Mouse (Mus musculus) midbrain, embryonic 16.5 days (tissue): ENCODE measurements around the gene Rab30. TPM values are rescaled to one million over a fixed set of nuclear protein-coding genes. Genes with fewer than 3 reads are reported as not detected.

Experiments
- ATAC-seq: fragments of 200-750 bp; cut with Nextera tagmentation; 2 replicates; pipeline ENCODE4 v1.8.0; 2017; ENCODE audit warnings: moderate TSS enrichment
- H3K27ac ChIP-seq: fragments of 300-500 bp; sonication (generic); 2 replicates; pipeline ENCODE4 v1.5.1; 2014; ENCODE audit warnings: mild to moderate bottlenecking, low read length, mixed read lengths
- H3K27me3 ChIP-seq: fragments of 300-500 bp; sonication (generic); 2 replicates; pipeline ENCODE4 v1.6.1; 2014; ENCODE audit warnings: low read depth, low read length, mixed read lengths; ENCODE audit not compliant: control insufficient read depth, insufficient read depth
- H3K36me3 ChIP-seq: fragments of 300-500 bp; sonication (generic); 2 replicates; pipeline ENCODE4 v1.6.1; 2014; ENCODE audit warnings: mild to moderate bottlenecking, low read length, moderate library complexity, mixed read lengths; ENCODE audit not compliant: control insufficient read depth, insufficient read depth
- H3K4me1 ChIP-seq: fragments of 300-500 bp; sonication (generic); 2 replicates; pipeline ENCODE4 v1.6.1; 2014; ENCODE audit warnings: mild to moderate bottlenecking, low read length, mixed read lengths; ENCODE audit not compliant: control insufficient read depth, insufficient read depth
- H3K4me2 ChIP-seq: fragments of 300-500 bp; sonication (generic); 2 replicates; pipeline ENCODE4 v1.6.1; 2014; ENCODE audit warnings: mild to moderate bottlenecking, low read length, mixed read lengths
- H3K4me3 ChIP-seq: fragments of 300-500 bp; sonication (generic); 2 replicates; pipeline ENCODE4 v1.5.1; 2014; ENCODE audit warnings: low read depth, mild to moderate bottlenecking, low read length, moderate library complexity, mixed read lengths
- H3K9ac ChIP-seq: fragments of 300-500 bp; sonication (generic); 2 replicates; pipeline ENCODE4 v1.6.1; 2014; ENCODE audit warnings: low read depth, low read length, mixed read lengths
- H3K9me3 ChIP-seq: fragments of 300-500 bp; sonication (generic); replicated peaks from 2 replicates; pipeline ENCODE4 v1.6.1; 2014; ENCODE audit warnings: mild to moderate bottlenecking, low read length, mixed read lengths; ENCODE audit not compliant: control insufficient read depth, poor library complexity, severe bottlenecking
- WGBS: fragments of 180-500 bp; shearing (Covaris S2); extraction: QIAGEN DNeasy Blood & Tissue Kit; methylation state at CpG from one replicate; pipeline ENCODE4 v1.1.7; 2014; 5-methylcytosine and 5-hydroxymethylcytosine counted together
- polyA plus RNA-seq: library from polyadenylated mRNA; unstranded; fragments of >200 nt; fragmentation: Nextera tagmentation; extraction: Ambion mirVana; gene quantifications from 2 replicates; pipeline ENCODE4 v1.2.1, GENCODE M21; 2015

The Rab30 gene
- polyA plus RNA-seq, 1 experiment from 2014 or later, result 19.9 TPM

DNA sequence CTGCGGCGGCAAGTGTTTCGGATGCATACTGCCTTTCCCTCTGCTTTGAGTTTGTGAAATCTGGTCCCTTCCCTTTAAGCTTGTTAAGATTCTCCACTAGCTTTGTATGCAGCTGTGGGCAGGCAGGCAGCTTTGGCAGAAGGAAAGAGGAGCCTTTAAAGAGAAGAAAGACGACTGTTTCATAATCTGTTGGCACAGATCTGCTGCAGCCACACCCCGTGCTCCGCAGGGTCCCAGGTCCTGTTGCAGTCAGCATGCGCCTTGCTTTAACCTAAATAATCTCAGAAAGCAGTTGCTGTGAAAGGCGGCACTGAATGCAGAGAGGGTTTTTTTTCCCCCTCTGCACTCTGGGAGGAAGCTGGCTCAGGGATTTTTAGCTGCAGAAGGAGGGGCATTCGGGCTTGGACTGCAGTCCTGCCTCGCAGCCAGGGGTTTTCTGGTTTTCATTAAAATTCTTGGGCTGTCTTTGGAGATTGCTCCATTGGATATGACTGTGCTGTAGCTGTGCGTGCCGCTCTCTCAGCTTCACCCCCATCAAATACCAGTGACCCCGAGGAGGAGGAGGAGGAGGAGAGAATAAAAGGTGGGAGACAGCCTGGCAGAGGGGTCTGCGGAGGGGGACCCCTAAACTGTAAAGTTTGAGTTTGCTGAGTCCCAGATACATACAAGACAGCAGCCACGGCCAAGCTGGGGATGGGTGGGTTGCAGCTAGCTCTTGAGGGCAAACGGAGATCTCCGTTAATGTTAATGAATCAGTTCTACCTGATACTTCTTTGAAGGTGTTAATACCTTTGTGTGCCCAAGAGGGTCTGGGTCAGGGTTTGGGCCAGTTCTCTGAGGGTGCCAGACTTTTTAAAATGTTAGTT, 35.9 kb downstream of the Rab30 start:
- H3K4me2 ChIP-seq, result peak overlapping the region; percentile 57
- H3K4me1 ChIP-seq, result peaks cover 27% of the 10 kb centered on the region
- no peaks in the 10 kb centered on the region for H3K36me3 ChIP-seq
- peak; percentile 78 for ATAC-seq
- 10% methylated on average over 17 of the region's 17 CpGs for WGBS
- peak overlapping the region; percentile 83 for H3K27ac ChIP-seq
- no peaks in the 10 kb centered on the region for H3K9me3 ChIP-seq
- no peaks in the 10 kb centered on the region for H3K27me3 ChIP-seq
- peak overlapping the region; percentile 55 for H3K9ac ChIP-seq
- peak overlapping the region; percentile 32 for H3K4me3 ChIP-seq

DNA sequence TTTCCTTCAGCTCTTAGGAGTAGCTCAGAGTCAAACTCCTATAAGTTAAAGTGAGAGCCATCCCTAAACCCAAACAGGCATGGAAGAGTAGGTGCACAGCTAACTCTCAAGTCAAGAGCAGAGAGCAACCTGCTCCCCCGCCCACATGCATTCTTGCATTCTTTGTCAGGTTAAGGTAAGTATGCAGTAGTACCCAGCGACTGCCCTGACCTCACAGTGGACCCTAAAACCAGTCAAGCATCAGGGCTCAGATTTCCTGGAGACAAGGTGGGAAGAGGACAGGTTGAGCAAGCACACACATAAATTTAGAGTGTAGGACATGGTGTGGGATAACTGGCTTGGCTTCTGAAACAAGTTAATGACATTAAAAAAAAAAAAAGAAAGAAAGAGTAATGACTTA, 37.7 kb downstream of the Rab30 start:
- Histone ChIP-seq H3K4me2 (no peak overlapping the region), H3K4me1 (peaks cover 27% of the 10 kb centered on the region), H3K27me3 (no peaks in the 10 kb centered on the region), H3K36me3 (no peaks in the 10 kb centered on the region), H3K27ac (no peak overlapping the region), H3K9ac (no peak overlapping the region), H3K4me3 (no peak overlapping the region), H3K9me3 (no peaks in the 10 kb centered on the region)
- no peak for ATAC-seq
- 77% methylated on average over 2 of the region's 2 CpGs for WGBS

DNA sequence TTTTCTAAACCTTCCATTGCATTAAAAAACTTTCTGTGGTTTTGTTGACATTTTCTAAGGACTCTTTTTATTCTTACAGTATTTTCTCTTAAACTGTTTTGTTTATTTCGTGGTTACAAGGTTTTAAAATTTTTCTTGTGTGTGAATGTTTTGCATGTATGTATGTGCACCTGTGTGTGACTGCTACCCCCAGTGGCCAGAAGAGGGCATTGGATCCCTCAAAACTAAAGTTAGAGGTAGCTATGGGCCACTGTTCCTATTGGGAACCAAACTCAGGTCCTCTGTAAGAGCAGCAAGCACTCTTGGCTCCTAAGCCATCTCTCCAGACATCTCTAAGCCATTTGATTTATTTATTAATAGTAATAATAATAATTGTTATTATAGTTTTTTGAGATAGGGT, 40.0 kb downstream of the Rab30 start:
- H3K27me3 ChIP-seq, result no peaks in the 10 kb centered on the region
- ATAC-seq, result no peak
- peaks cover 23% of the 10 kb centered on the region for H3K4me1 ChIP-seq
- H3K27ac ChIP-seq, result no peak overlapping the region
- H3K4me3 ChIP-seq, result no peak overlapping the region
- no peaks in the 10 kb centered on the region for H3K9me3 ChIP-seq
- 79% methylated on average over 1 of the region's 1 CpGs for WGBS
- no peak overlapping the region for H3K9ac ChIP-seq
- no peaks in the 10 kb centered on the region for H3K36me3 ChIP-seq
- no peak overlapping the region for H3K4me2 ChIP-seq

DNA sequence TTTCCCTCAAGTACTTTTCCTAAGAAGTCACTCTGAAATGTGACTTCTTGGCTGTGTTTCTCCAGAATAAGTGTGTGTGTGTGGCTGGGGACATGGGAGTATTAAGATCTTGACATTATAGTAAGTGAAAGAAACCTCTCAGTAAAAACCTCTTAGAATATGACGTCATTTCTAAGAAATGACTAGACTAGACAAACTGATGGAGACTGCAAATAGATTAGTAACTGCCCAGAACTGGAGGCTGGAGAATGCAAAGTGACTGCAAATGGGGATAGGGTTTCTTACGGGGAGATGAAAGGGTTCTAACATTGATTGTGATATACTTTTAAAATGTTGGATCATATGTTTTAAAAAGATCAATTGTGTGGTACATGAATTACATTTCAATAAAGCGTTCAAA, 40.5 kb downstream of the Rab30 start:
- H3K4me1 ChIP-seq, result peaks cover 17% of the 10 kb centered on the region
- ATAC-seq, result no peak
- H3K27me3 ChIP-seq, result no peaks in the 10 kb centered on the region
- no peak overlapping the region for H3K4me2 ChIP-seq
- H3K27ac ChIP-seq, result no peak overlapping the region
- no peak overlapping the region for H3K9ac ChIP-seq
- no peak overlapping the region for H3K4me3 ChIP-seq
- WGBS, result 90% methylated on average over 3 of the region's 3 CpGs
- no peaks in the 10 kb centered on the region for H3K36me3 ChIP-seq
- H3K9me3 ChIP-seq, result no peaks in the 10 kb centered on the region

DNA sequence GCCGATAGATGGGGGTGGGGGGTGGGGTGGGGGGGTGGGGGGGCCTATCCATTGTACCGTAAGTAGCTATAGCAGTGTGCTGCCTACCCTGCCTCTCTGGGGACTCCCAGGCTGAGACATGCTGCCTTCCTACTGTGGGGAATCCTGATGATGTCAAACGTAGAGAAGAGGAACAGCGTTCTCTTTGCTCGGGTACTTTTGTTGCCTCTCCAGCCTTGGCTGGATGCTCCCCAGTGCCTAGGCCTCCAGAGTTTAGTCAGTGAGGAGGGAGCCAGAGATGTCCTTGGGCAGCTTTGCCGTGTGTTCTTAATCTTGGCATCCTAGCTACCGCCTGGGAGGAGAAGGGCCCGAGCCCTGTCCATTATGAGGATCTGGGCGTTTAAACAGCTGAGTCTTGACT, 41.1 kb downstream of the Rab30 start:
- Histone ChIP-seq H3K4me2 (no peak overlapping the region), H3K9me3 (no peaks in the 10 kb centered on the region), H3K9ac (no peak overlapping the region), H3K4me3 (no peak overlapping the region), H3K4me1 (peaks cover 12% of the 10 kb centered on the region), H3K36me3 (no peaks in the 10 kb centered on the region), H3K27me3 (no peaks in the 10 kb centered on the region), H3K27ac (no peak overlapping the region)
- ATAC-seq, result no peak
- WGBS, result 69% methylated on average over 9 of the region's 9 CpGs

DNA sequence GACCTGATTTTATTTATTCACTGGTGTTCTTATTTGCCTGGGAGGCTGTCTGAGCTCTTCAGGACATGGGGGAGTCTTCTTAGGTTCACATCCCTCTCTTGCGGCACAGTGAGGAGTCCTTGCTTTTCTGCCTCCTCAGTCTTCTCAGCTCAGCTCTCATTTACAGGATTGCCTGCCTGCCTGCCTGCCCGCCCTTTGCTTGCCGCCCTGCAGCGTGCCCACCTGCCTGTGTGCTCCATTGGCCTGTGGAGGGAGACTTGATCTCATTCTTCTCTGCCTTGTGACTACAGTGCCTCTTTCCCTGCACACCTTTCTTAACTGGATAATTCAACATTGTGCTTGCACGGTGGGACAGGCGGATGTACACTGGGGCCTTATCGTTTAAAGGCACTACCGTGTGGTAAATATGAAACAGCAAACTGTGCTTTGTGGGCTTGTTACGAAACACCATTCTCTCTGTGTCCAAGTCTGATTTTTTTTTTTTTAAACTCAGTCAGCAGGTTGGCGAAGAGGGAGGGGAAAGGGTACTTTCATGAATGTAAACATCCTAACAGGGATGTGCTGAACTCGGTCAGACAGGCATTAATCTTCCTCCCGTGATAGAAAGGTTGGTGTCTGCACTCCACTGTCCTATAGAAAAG, 41.9 kb downstream of the Rab30 start:
- H3K27ac ChIP-seq, result no peak overlapping the region; the same call in 1 of the 2 replicates
- peak; percentile 59 for ATAC-seq
- WGBS, result 67% methylated on average over 12 of the region's 12 CpGs

DNA sequence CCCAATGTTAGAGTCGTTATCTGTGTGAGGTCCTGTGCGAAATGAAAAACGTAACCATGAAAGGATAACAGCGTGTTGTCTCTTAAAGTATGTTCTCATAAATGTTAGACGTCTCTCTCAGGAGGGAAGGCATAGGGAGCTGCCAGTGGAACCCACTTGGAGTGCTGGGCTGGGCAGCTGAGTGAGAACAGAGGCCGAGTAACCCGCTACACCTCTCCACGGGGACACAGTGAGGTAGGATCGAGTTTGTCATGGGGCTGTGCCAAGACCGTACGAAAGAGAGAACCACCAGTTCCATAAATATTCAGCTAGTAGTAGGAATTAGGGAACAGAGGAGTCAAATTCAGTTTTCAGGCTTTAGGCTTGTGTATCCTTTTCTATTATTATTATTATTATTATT, 42.5 kb downstream of the Rab30 start:
- no peak overlapping the region for H3K27ac ChIP-seq
- no peak for ATAC-seq
- H3K9me3 ChIP-seq, result no peaks in the 10 kb centered on the region
- WGBS, result 85% methylated on average over 11 of the region's 11 CpGs
- no peaks in the 10 kb centered on the region for H3K27me3 ChIP-seq
- H3K9ac ChIP-seq, result no peak overlapping the region
- no peak overlapping the region for H3K4me3 ChIP-seq
- H3K4me1 ChIP-seq, result no peaks in the 10 kb centered on the region
- H3K36me3 ChIP-seq, result no peaks in the 10 kb centered on the region
- no peak overlapping the region for H3K4me2 ChIP-seq

More for the DNA sequence above, 41.9 kb downstream of the Rab30 start:
- no peak overlapping the region for H3K4me3 ChIP-seq
- H3K36me3 ChIP-seq, result no peaks in the 10 kb centered on the region
- no peaks in the 10 kb centered on the region for H3K27me3 ChIP-seq
- no peak overlapping the region for H3K4me2 ChIP-seq
- H3K9ac ChIP-seq, result no peak overlapping the region
- H3K9me3 ChIP-seq, result no peaks in the 10 kb centered on the region
- H3K4me1 ChIP-seq, result peaks cover 4% of the 10 kb centered on the region

DNA sequence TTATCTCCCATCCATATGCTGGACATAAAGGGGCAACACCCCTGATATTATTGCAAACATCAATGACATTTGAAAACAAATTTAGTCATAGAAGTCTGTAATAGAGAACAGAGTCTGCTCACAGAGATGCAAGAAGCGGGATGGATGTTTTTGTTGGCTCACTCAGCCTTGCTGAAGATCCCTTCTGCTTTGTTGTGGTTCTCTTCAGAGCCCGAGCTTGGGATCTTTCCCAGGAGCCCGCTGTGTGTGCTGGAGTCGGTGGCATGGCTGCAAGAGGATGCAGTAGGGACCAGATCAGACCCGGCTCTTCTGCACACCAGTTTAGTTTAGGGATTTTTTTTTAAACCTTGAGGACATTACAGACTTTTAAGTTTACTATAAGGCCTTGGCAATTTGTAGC, 54.3 kb downstream of the Rab30 start:
- 78% methylated on average over 5 of the region's 5 CpGs for WGBS
- Histone ChIP-seq H3K4me1 (peaks cover 3% of the 10 kb centered on the region; the same call in 1 of the 2 replicates), H3K4me2 (no peak overlapping the region), H3K27me3 (no peaks in the 10 kb centered on the region), H3K36me3 (no peaks in the 10 kb centered on the region), H3K9me3 (no peaks in the 10 kb centered on the region), H3K9ac (no peak overlapping the region), H3K27ac (no peak overlapping the region), H3K4me3 (no peak overlapping the region)
- no peak for ATAC-seq

DNA sequence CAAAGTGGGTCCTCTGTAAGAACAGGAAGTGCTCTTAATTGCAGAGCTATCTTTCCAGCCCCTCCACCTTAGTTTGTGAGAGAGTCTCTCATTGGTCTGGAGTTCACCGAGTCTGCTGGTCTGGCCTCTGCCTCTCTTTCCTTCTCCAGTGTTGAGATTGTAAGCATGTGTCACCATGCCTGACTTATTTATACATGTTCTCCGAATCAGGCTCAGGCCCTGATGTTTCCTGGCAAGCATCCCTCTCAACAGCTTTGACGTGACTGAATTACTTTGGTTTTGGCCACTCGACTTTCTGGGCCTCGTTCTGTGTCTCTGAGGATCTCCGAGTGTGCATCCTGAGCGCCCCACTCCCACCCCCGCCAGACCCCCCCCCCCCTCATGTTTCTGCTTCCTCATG, 55.4 kb downstream of the Rab30 start:
- WGBS, result 85% methylated on average over 8 of the region's 8 CpGs
- Histone ChIP-seq H3K4me1 (peaks cover 3% of the 10 kb centered on the region; the same call in 1 of the 2 replicates), H3K9me3 (no peaks in the 10 kb centered on the region), H3K9ac (no peak overlapping the region), H3K36me3 (no peaks in the 10 kb centered on the region), H3K4me2 (no peak overlapping the region), H3K4me3 (no peak overlapping the region), H3K27ac (no peak overlapping the region), H3K27me3 (no peaks in the 10 kb centered on the region)
- no peak for ATAC-seq
